Mouse (Mus musculus): Measurements from ENCODE around the gene Gm10234. TPM values are rescaled to one million over a fixed set of nuclear protein-coding genes. Genes with fewer than 3 reads are reported as not detected.

Gene Gm10234
- polyA plus RNA-seq (2015; fragmentation: Nextera tagmentation; extraction: Ambion mirVana) = not detected in 2 replicates

DNA sequence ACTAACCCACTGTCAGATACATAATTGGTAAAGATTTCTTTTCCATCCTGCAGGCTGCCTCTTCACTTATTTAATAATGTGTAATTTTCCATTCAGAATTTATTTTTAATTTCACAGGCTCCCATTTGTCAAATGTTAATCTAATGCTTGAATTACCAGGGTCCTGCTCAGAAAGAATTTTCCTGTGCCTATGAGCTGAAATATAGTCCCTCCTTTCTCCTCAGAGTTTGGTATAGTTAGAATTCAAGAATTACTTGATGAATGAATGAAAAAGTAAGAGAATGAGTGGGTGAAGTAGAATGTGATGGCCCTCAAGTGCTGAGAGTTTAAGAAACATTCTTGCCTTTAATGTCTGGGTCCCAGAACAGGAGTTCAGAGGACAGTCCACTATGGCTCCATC, at the start of gene Gm10234:
Gm10234 (plus strand) TSS at position 301 of the 400 bp plus-strand sequence.
- H3K4me3 ChIP-seq (ENCODE audit: low read depth, low read length) = no peak within 1 kb of the TSS
- H3K27me3 ChIP-seq (ENCODE audit: control insufficient read depth, insufficient read depth, low read depth, low read length) = no peaks in the 10 kb centered on the region
- no peak within 1 kb of the TSS for H3K9ac ChIP-seq (ENCODE audit: low read depth, low read length)
- ATAC-seq (ENCODE audit: low read depth) = no peak
- no peak within 1 kb of the TSS for H3K27ac ChIP-seq (ENCODE audit: low read length)
- H3K36me3 ChIP-seq (ENCODE audit: control insufficient read depth, insufficient read depth) = no peaks in the 10 kb centered on the region
- H3K4me1 ChIP-seq (ENCODE audit: control insufficient read depth, low read depth, low read length) = no peaks in the 10 kb centered on the region
- no peaks in the 10 kb centered on the region for H3K9me3 ChIP-seq (replicated peaks; ENCODE audit: control insufficient read depth, low read length)
- H3K4me2 ChIP-seq (ENCODE audit: low read depth, low read length) = no peak within 1 kb of the TSS

GRCm38 (mm10) chr6:95277633-95278032, 44.3 kb upstream of the Gm10234 start:
- no peak for ATAC-seq (ENCODE audit: low read depth)
- WGBS (ENCODE audit: insufficient replicate concordance) = 55% methylated on average over 1 of the region's 1 CpGs
- H3K4me1 ChIP-seq (ENCODE audit: control insufficient read depth, low read depth, low read length) = no peaks in the 10 kb centered on the region

GRCm38 (mm10) chr6:95296025-95296424, 25.9 kb upstream of the Gm10234 start:
- Histone ChIP-seq H3K4me2 (ENCODE audit: low read depth, low read length) (no peak overlapping the region), H3K27me3 (ENCODE audit: control insufficient read depth, insufficient read depth, low read depth, low read length) (no peaks in the 10 kb centered on the region), H3K4me3 (ENCODE audit: low read depth, low read length) (no peak overlapping the region), H3K9ac (ENCODE audit: low read depth, low read length) (no peak overlapping the region), H3K27ac (ENCODE audit: low read length) (no peak overlapping the region), H3K4me1 (ENCODE audit: control insufficient read depth, low read depth, low read length) (no peaks in the 10 kb centered on the region), H3K36me3 (ENCODE audit: control insufficient read depth, insufficient read depth) (no peaks in the 10 kb centered on the region), H3K9me3 (replicated peaks; ENCODE audit: control insufficient read depth, low read length) (no peaks in the 10 kb centered on the region)
- no peak for ATAC-seq (ENCODE audit: low read depth)
- WGBS (ENCODE audit: insufficient replicate concordance) = 63% methylated on average over 4 of the region's 4 CpGs

More at GRCm38 (mm10) chr6:95277633-95278032, 44.3 kb upstream of the Gm10234 start:
- Histone ChIP-seq H3K27me3 (ENCODE audit: control insufficient read depth, insufficient read depth, low read depth, low read length) (no peaks in the 10 kb centered on the region), H3K4me2 (ENCODE audit: low read depth, low read length) (no peak overlapping the region), H3K27ac (ENCODE audit: low read length) (no peak overlapping the region), H3K9ac (ENCODE audit: low read depth, low read length) (no peak overlapping the region), H3K4me3 (ENCODE audit: low read depth, low read length) (no peak overlapping the region), H3K36me3 (ENCODE audit: control insufficient read depth, insufficient read depth) (no peaks in the 10 kb centered on the region), H3K9me3 (replicated peaks; ENCODE audit: control insufficient read depth, low read length) (no peaks in the 10 kb centered on the region)

- Histone ChIP-seq H3K4me2 (ENCODE audit: low read depth, low read length) (no peak overlapping the region), H3K9me3 (replicated peaks; ENCODE audit: control insufficient read depth, low read length) (no peaks in the 10 kb centered on the region), H3K4me1 (ENCODE audit: control insufficient read depth, low read depth, low read length) (no peaks in the 10 kb centered on the region), H3K27ac (ENCODE audit: low read length) (no peak overlapping the region), H3K36me3 (ENCODE audit: control insufficient read depth, insufficient read depth) (no peaks in the 10 kb centered on the region), H3K9ac (ENCODE audit: low read depth, low read length) (no peak overlapping the region), H3K4me3 (ENCODE audit: low read depth, low read length) (no peak overlapping the region), H3K27me3 (ENCODE audit: control insufficient read depth, insufficient read depth, low read depth, low read length) (no peaks in the 10 kb centered on the region)
- no peak for ATAC-seq (ENCODE audit: low read depth)
- WGBS (ENCODE audit: insufficient replicate concordance) = 50% methylated on average over 3 of the region's 3 CpGs
These were observed 23.5 kb upstream of the Gm10234 start for GRCm38 (mm10) chr6:95298387-95298786.

DNA sequence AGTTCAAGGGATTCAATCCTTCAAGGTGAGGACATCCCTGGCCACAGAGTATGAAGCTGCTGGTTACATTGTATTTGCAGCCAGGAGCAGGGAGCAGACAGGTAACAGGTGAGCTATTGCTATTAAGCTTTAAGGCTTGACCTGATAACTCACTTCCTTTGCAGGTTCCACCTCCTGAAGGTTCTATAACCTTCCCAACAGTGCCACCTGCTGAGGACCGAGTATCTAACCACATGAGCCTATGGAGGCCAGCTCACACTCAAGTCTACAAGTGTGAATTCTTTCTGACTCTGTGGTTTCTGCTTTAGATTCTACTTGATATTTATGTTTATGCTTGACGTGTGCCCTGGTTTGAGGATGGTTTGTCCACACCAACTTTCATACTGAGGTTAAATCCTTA, 21.3 kb upstream of the Gm10234 start:
- Histone ChIP-seq H3K36me3 (ENCODE audit: control insufficient read depth, insufficient read depth) (no peaks in the 10 kb centered on the region), H3K4me1 (ENCODE audit: control insufficient read depth, low read depth, low read length) (no peaks in the 10 kb centered on the region), H3K9me3 (replicated peaks; ENCODE audit: control insufficient read depth, low read length) (no peaks in the 10 kb centered on the region), H3K9ac (ENCODE audit: low read depth, low read length) (no peak overlapping the region), H3K27me3 (ENCODE audit: control insufficient read depth, insufficient read depth, low read depth, low read length) (no peaks in the 10 kb centered on the region), H3K27ac (ENCODE audit: low read length) (no peak overlapping the region), H3K4me2 (ENCODE audit: low read depth, low read length) (no peak overlapping the region), H3K4me3 (ENCODE audit: low read depth, low read length) (no peak overlapping the region)
- ATAC-seq (ENCODE audit: low read depth) = no peak
- 41% methylated on average over 2 of the region's 2 CpGs for WGBS (ENCODE audit: insufficient replicate concordance)

GRCm38 (mm10) chr6:95331191-95331590, 9.3 kb downstream of the Gm10234 start:
- Histone ChIP-seq H3K9ac (ENCODE audit: low read depth, low read length) (no peak overlapping the region), H3K27me3 (ENCODE audit: control insufficient read depth, insufficient read depth, low read depth, low read length) (no peaks in the 10 kb centered on the region), H3K4me1 (ENCODE audit: control insufficient read depth, low read depth, low read length) (no peaks in the 10 kb centered on the region), H3K4me2 (ENCODE audit: low read depth, low read length) (no peak overlapping the region), H3K36me3 (ENCODE audit: control insufficient read depth, insufficient read depth) (no peaks in the 10 kb centered on the region), H3K4me3 (ENCODE audit: low read depth, low read length) (no peak overlapping the region), H3K9me3 (replicated peaks; ENCODE audit: control insufficient read depth, low read length) (no peaks in the 10 kb centered on the region), H3K27ac (ENCODE audit: low read length) (no peak overlapping the region)
- ATAC-seq (ENCODE audit: low read depth) = no peak
- WGBS (ENCODE audit: insufficient replicate concordance) = 65% methylated on average over 5 of the region's 5 CpGs

- H3K9ac ChIP-seq (ENCODE audit: low read depth, low read length) = no peak overlapping the region
- no peaks in the 10 kb centered on the region for H3K36me3 ChIP-seq (ENCODE audit: control insufficient read depth, insufficient read depth)
- H3K4me3 ChIP-seq (ENCODE audit: low read depth, low read length) = no peak overlapping the region
- ATAC-seq (ENCODE audit: low read depth) = no peak
- 27% methylated on average over 6 of the region's 6 CpGs for WGBS (ENCODE audit: insufficient replicate concordance)
- no peaks in the 10 kb centered on the region for H3K27me3 ChIP-seq (ENCODE audit: control insufficient read depth, insufficient read depth, low read depth, low read length)
- H3K4me2 ChIP-seq (ENCODE audit: low read depth, low read length) = no peak overlapping the region
- H3K9me3 ChIP-seq (replicated peaks; ENCODE audit: control insufficient read depth, low read length) = no peaks in the 10 kb centered on the region
- H3K27ac ChIP-seq (ENCODE audit: low read length) = no peak overlapping the region
- H3K4me1 ChIP-seq (ENCODE audit: control insufficient read depth, low read depth, low read length) = no peaks in the 10 kb centered on the region
These were observed 12.9 kb downstream of the Gm10234 start for GRCm38 (mm10) chr6:95334781-95335180.

DNA sequence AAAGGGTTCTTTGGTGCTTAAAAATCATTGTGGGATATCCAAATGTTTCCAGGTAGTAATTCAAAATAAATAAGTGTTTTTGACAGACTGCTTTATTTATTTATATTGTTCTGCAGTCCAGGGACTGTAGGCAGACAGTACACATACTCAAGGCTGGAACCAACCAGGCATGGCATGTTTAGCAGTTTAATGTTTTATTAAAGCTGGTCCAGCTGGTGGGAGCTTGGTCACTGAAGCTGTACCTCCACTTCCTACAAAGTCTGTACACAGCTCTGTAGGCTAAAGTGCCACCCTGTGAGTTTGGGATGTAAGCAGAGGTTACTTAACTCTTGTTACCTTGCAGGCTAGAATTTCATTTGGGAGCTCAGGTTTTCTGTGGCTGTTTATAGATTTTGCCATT, 27.5 kb downstream of the Gm10234 start:
- no peak for ATAC-seq (ENCODE audit: low read depth)
- no peaks in the 10 kb centered on the region for H3K27me3 ChIP-seq (ENCODE audit: control insufficient read depth, insufficient read depth, low read depth, low read length)
- no peak overlapping the region for H3K9ac ChIP-seq (ENCODE audit: low read depth, low read length)
- no peaks in the 10 kb centered on the region for H3K4me1 ChIP-seq (ENCODE audit: control insufficient read depth, low read depth, low read length)
- no peak overlapping the region for H3K27ac ChIP-seq (ENCODE audit: low read length)
- no peaks in the 10 kb centered on the region for H3K36me3 ChIP-seq (ENCODE audit: control insufficient read depth, insufficient read depth)
- H3K4me2 ChIP-seq (ENCODE audit: low read depth, low read length) = no peak overlapping the region
- H3K4me3 ChIP-seq (ENCODE audit: low read depth, low read length) = no peak overlapping the region
- H3K9me3 ChIP-seq (replicated peaks; ENCODE audit: control insufficient read depth, low read length) = no peaks in the 10 kb centered on the region

- no peak for ATAC-seq (ENCODE audit: low read depth)
- no peaks in the 10 kb centered on the region for H3K9me3 ChIP-seq (replicated peaks; ENCODE audit: control insufficient read depth, low read length)
These were observed 31.1 kb downstream of the Gm10234 start for GRCm38 (mm10) chr6:95353043-95353442.

GRCm38 (mm10) chr6:95353886-95354285, 32.0 kb downstream of the Gm10234 start:
- no peak overlapping the region for H3K27ac ChIP-seq (ENCODE audit: low read length)
- WGBS (ENCODE audit: insufficient replicate concordance) = 50% methylated on average over 1 of the region's 1 CpGs
- no peak overlapping the region for H3K9ac ChIP-seq (ENCODE audit: low read depth, low read length)
- no peaks in the 10 kb centered on the region for H3K27me3 ChIP-seq (ENCODE audit: control insufficient read depth, insufficient read depth, low read depth, low read length)
- no peaks in the 10 kb centered on the region for H3K36me3 ChIP-seq (ENCODE audit: control insufficient read depth, insufficient read depth)
- H3K4me3 ChIP-seq (ENCODE audit: low read depth, low read length) = no peak overlapping the region
- H3K4me1 ChIP-seq (ENCODE audit: control insufficient read depth, low read depth, low read length) = no peaks in the 10 kb centered on the region
- no peak for ATAC-seq (ENCODE audit: low read depth)
- no peak overlapping the region for H3K4me2 ChIP-seq (ENCODE audit: low read depth, low read length)
- H3K9me3 ChIP-seq (replicated peaks; ENCODE audit: control insufficient read depth, low read length) = no peaks in the 10 kb centered on the region

More at GRCm38 (mm10) chr6:95353043-95353442, 31.1 kb downstream of the Gm10234 start:
- WGBS (ENCODE audit: insufficient replicate concordance) = 63% methylated on average over 7 of the region's 7 CpGs
- Histone ChIP-seq H3K27ac (ENCODE audit: low read length) (no peak overlapping the region), H3K4me3 (ENCODE audit: low read depth, low read length) (no peak overlapping the region), H3K4me2 (ENCODE audit: low read depth, low read length) (no peak overlapping the region), H3K4me1 (ENCODE audit: control insufficient read depth, low read depth, low read length) (no peaks in the 10 kb centered on the region), H3K36me3 (ENCODE audit: control insufficient read depth, insufficient read depth) (no peaks in the 10 kb centered on the region), H3K9ac (ENCODE audit: low read depth, low read length) (no peak overlapping the region), H3K27me3 (ENCODE audit: control insufficient read depth, insufficient read depth, low read depth, low read length) (no peaks in the 10 kb centered on the region)

All from liver, embryonic 16.5 days (tissue).